Mouse (Mus musculus) layer of hippocampus, postnatal 14 days (tissue): Measurements from ENCODE around the gene Map4k4. TPM values are rescaled to one million over a fixed set of nuclear protein-coding genes. Genes with fewer than 3 reads are reported as not detected.

Source experiments
- DNase-seq, 2 experiments: peaks; one replicate each; pipeline ENCODE4 v3.0.0; 2021 to 2022; ENCODE audit warnings: low spot score in 2 of 2, mixed read lengths in 1 of 2
- total RNA-seq, 2 experiments: library from RNA; stranded (reverse); gene quantifications; 2 replicates each; pipeline ENCODE4 v1.2.3; 2021

The Map4k4 gene
- total RNA-seq, 2 experiments from 2014 or later: 230 to 243 TPM

DNA sequence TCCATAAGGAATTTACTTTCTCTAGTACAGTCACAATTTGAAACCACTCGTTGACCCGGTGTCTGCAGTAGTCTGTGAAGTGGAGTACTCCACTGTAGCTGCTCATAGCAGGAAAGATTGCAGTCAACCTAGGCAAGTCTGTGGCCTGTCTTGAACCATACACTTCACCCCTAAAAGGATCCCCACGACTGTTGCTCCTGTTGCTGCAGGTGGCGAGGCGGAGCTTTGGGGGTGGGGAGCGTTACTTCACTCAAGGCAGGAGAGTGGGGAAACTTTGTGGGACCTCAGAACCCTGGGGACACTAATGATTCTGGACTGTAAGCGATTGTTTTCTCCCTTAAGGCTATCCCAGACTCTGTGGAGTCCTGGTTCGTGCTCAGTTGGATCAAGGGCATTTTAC lies 34.2 kb downstream of the Map4k4 start:
- DNase-seq: no peak

DNA sequence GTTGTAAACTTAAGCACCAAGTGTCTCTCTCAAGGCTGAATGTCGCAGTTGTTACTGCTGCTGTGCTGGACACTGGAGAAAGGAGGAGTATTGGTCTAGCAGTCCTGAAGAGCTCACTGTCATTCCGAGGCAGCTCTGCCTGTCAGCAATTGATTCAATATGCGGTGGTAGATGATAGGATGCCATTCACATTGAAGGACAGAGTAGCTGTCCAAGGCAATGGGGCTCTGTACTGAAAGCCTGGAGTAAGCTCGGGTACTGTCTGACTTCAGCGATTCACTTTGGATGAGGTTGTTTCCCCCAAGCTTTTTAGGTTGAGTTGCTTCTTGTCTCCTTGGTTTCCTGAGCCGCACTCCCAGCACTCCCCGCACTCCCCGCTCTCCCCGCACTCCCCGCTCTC lies 34.9 kb downstream of the Map4k4 start:
- no peak for DNase-seq

DNA sequence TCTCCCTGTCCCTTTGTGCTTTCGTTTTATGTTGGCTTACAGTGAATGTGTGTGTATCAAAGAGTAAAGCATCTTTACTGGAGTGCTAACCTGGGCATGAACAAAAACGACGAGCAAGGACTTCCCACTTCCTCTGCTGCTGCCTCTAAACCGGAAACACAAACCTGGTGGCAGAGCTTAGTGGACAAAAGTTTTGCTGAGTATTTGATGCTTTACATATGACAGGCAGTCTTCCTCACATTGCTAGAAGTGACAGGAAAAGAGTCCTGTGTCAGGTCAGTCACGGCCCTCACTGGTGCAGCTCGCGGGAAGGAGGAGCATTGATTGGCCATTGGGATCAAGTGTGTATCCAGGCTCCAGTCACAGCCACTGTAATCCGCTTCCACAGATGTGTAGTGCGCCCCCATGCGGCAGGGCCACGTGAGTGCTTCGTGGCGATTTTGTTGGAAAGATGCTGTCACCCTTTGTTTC lies 35.7 kb downstream of the Map4k4 start:
- peak; percentile 82 to 84 for DNase-seq

DNA sequence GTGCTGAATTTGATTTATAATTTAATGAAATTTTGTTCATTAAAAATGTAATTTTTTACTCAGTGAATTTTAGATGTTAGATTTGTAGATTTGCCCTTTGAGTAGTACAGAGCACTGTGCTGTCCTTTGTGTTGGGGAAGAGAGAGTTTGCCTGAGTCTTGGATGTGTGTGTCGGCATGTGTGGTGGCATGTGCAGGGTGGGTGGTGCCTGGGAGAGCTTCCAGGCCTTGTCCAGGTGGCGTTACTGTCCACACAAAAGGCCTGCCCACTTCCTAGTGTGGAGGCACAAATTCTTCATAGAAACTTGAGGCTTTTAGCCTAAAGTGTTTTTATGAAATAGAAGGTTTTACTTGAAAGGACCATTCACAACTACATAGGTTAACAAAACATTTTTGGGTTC lies 36.2 kb downstream of the Map4k4 start:
- DNase-seq: no peak

DNA sequence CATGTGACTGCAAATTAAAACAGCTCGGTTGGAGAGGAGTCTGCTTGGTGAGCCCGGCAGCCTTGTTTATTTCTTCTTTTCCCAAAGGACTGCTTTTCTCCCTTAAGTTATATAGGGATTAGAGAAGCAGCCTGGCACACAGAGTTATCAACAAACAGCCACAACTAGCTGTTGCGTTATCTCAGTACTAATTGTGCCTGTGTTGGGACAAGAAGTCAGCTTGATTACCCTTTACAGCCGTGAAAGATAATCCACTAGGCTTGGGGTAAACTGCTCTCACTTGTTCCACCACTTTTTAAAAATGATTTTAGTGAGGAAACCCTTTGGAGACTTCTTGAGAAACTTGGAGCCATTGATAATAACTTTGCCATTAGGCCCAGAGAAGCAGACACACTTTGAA lies 36.9 kb downstream of the Map4k4 start:
- no peak for DNase-seq

DNA sequence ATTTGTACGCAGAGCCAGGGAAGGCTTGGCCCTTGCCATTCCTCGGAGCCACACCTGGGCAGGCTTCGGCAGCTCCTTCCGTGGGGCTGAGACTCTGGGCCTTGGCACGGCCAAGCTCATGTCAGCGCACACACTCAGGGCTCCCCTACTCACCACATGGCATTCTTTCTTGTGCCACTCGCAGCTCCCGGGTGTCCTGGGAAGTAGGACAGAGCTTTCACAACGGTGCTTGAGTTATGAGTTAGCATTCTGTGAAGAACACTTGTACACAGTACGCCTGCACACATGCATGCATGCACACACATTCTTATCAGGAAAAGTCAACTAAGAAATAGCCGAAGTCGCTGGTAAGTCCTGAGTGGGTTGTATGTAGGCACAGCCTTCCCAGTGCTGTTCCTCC lies 38.7 kb downstream of the Map4k4 start:
- DNase-seq: no peak

DNA sequence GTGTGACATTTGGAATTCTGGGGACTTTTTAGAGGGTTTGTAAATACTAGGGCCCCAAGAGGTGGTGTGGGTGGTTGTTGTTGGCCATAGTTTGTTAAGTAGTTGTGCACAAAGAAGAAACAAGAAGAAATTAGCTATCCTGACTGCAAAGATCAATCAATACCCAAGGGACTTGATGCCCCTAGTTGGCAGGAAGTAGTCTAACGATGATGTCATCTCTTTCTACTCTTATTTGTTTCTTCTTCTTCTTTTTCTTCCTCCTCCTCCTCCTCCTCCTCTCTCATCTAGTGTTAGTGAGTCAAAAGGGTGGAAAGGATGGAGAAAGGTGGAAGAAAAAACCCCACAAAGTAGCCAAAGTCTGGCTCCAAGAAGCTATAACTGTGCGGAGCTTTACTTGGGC lies 39.6 kb downstream of the Map4k4 start:
- no peak for DNase-seq

DNA sequence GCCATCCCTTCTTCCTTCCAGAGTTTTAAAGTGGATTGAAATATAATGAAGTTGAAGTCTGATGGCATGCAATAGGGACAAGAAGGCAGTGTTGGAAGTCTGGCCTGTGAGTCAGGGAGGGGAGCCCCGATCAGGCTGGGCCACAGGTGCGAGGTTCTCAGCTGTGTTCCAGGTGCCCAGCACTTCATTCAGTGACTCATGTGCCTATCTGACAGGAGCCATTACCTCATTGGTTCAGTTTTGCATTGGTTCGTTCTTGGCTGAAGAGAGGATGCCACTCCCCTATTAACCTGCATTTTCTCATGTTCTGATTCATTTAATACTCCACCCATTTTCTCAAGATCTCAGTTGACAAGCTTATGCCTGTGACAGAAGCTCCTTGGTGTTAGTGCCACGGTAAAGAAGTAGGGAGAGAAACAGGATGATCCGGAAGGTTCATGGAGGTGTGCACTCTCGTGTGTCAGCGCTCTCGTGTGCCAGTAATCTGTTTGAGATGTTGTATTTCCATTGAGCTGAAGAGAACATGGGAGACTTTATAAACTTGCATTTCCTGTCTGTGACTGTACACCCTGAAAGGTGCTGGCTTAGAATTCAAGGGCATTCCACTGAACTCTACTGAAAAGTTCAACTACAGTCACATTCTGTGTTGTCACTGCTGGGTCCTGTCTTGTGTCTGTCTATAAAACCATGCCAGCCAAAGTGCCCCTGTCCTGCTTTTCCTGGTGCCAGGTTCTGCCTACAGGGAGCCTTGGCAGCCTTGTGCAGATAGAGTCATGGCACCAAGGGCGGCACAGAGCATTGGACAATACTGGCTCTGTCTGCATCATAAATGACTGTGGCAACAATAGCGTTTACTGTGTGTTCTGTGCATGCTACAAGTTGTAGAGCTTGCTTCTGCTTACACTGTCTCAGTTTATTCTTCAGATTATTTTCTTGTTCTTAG lies 40.8 kb downstream of the Map4k4 start:
- no peak for DNase-seq

DNA sequence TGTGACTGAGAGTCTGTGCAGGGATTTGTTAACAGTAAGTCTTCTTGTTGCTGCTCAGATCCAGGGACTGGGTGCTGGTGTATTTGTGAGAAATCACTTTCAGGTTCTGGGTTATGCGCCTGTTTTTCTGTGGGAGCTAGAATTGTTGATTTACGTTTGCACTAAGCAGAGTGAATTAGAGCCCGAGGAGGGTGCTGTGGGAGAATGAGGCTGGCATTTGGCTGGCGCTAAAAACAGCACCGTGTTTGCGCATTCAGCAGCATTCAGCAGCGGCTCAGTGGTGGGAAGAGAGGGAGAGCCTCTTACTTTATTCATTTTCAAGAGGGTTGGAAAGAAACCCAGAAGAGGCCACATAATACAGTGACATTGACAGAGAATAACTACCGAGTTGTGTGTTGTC lies 42.2 kb downstream of the Map4k4 start:
- DNase-seq: peak; percentile 72 to 83

DNA sequence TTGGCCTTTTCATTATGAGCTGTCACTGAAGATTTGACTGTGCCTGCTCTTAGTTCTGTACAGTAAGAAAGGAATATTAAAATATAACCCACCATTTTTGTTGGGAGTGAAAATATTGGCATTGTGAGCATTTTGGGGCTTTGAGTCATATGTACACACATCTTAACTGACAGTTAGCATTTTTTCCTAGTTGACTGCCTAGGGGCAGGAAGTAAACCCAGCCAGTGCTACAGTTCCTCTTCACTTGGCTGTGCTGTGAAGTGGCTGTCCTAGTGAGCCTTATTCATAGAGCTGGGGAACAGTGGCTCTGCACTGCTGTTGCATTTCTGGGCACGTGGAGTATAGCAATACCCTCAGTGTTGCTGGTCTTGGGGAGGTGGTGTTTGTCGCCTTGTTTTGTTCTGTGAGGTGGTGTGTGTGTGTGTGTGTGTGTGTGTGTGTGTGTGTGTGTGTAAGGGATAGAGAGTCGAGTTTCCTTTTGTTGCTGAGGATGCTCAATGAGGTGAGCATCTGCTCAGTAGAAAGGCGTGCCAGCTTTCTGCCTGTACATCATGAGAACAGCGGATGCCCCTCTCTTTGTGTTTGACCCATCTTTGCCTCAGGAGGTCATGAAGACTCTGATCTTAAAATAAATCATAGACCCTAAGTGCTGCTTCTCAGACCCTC lies 43.7 kb downstream of the Map4k4 start:
- DNase-seq: no peak

DNA sequence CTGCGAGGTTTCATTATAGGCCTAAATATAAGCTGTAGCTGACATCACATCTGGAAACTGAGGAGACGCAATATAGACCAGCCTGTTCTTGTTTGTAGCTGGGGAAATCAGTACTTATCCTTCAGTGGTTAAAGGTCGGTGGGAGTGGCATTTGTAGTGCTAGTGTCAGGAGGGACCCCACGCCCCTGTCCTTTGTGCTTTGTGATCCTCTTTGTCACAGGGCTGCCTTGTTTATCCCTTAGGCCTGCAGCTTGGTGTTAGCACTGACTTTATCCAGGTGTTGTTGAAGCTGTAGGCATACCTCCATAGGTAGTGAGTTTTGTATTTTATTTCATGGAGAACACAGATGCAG lies 44.2 kb downstream of the Map4k4 start:
- no peak for DNase-seq

DNA sequence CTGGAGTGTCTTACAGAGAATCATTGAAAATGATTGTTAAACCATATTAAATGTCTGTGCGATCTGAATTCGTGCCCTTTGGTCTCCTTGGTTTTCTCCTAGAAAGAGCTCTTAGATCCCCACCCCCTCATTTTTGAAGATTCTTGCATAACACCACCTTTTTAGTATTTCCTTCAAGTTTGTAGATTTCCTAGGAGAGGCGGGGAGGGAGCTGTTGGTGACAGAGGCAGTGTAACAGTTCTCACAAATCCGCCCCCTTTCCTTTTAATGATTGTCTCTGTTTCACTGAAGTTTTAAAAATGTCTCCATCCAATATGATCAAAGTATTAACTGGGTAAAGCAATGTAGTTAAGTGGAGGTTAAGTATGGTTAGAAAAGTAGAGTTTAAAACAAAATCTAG lies 45.7 kb downstream of the Map4k4 start:
- DNase-seq: no peak

DNA sequence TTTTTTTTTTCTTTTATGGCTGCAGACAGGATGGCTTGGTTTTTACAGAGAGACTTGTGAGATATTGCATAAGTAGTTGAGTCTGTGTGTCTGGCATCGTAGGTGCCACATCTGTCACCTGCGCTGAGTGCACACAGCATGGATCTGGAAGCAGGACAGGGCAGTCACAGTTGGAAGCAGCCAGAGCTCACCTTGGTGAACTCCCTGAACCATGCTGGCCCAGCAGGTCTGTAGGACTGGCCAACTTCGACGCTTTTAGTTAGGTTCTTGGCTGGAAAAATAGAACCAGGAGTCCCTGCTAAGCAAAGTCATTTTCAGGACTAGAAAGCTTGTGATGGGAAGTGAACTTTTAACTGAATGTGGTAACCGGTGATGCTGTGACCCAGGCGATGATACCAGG lies 46.5 kb downstream of the Map4k4 start:
- no peak for DNase-seq

DNA sequence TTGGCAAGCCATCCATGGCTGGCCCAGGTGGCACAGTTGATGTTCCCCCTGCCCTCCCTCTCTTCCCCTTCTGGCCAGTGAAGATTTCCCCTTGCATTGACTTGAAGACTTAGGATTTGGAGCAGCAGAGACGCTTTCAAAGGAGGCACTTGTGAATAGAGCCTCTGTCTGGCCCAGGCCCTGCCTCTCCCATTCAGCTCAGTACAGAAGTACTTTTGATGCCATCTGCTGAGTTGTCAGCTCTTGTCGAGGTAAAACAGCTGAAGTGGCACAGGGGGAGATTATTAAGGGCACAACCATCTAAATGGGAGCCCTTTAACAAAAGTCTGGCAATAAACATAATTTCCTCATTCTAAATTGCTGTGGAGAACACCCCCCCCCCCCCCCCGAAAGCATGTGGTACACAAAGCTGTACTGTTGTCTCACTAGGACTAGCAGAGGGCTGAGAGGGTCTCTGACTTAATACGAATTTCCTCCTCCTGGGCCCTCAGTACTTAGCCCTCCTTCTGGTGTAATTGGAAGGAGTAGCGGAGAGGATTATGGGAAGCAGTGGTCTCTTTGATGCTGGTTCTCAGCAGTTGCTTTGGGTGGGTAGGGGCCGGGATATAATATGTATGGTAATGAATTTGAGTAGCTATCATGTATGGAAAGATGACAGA lies 47.1 kb downstream of the Map4k4 start:
- peak; percentile 63 to 78 for DNase-seq

DNA sequence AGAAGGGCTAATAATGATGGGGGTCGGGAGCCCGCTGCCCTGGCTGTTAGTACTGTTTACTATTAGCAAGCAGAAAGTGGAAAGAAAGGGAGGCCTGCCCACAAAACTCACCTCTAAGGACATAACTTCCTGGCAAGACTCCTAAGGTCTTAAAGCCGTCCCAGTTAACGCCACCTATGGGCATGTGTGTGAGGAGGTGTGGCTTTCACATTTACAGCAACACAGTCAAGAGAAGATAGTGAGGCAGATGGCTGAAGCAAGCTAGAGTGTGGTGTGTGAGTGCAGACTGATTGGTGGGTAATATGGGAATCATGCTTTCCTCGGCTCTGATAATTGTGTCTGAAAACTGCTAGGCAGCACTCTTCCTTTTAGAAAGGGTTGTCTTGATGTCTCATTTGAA lies 48.5 kb downstream of the Map4k4 start:
- DNase-seq: no peak

DNA sequence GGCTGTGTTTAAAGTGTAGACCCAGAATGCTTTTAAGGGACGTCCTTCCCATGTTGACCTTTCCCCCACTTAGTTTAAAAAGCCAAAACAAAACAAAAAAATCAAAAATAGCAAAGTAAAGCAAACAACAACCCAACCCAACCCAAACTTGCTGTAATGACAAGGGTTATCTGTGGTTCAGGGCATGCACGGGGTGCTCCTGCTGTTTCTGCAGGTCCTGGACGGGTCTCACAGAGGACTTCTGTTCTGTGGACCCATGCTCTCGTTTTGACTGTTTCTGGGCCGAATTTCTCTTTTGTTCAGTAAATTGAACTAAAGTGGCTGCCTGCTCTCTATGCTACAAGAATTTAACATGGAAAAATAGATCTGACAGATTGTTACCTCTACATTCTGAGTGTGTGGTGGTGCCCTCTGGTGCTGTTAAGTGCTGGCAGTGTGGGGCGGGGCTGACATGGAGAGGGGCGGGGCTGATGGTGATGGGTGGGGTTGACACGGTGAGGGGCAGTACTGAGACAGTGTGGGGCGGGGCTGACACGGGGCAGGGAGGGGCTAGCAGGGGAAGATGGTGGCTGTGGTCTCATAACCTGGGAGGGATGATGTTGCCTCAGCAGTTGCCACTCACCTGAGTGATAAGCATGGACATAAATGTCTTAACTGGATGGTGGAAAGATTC lies 49.2 kb downstream of the Map4k4 start:
- DNase-seq: no peak

DNA sequence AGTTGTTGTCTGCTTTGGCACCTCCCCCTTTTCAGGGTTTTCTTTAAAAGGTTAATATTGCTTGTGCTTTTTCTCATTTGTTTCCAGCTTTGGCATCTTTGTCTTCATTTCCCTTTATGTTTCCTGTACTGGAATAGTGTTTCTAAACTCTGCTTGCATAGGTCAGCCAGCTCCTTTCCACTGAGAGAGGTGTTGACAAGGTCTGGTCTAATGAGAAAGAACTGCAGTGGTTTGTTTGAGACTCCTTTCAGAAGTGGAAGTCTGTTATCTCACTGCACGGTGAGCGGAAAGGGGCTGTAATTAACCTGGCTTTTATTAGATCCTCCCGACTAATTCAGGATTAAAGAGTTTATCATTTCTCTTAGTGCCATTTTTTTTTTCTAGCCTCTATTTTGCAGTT lies 49.9 kb downstream of the Map4k4 start:
- no peak for DNase-seq

DNA sequence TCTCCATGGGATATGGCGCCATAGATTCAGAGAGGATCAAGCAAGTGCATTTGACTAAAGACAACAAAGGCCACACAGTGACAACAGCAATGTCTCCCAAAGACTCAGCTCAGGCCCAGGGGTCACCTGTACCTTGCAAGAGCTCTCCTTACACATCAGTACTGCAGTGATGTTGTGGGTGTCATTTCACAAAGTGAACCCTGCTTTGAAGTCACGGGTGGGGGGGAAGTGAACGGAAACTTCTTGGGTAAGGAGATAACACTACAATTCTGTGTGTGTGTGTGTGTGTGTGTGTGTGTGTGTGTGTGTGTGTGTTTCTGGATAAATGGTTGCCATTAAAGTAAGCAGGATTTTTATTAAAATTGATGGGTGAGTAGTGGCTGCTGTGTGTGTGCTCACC lies 53.9 kb downstream of the Map4k4 start:
- DNase-seq: no peak

DNA sequence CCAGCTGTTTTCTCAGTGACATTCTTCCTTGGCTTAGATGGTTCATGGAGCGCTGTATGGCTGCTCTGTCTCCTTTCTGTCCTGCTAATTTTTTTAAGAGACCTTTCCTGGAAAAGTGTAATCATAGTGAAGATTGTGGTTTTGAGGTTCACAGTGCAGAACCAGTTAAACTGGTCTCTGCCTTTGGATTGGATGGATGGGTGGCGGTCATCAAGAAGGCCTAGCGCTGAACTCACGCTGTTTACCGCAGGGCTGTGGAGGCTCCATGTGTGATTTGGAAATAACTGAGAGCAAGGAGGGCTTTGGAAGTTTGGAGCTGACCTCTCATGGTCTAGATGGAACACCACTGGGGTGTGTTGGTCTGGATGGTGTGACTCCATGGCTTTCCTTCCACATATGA lies 56.0 kb downstream of the Map4k4 start:
- DNase-seq: no peak

DNA sequence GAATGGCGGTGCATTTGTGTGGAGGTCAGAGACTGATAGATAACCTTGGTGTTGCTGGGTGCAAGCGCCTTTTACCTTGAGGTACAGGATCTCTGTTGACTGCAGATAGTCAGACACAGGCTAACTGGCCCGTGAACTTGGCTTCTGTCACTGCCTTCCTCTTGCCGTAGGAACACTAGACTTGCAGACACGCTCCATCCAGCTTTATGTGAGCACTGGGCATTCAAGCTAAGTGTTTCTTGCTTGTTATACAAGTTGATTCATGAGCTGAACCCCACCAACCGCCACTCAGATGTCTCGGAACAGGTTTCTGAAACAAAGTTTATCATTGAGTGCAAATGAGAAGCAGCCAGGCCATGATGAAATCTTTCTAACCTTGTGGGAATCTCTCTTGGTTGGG lies 57.3 kb downstream of the Map4k4 start:
- no peak for DNase-seq

DNA sequence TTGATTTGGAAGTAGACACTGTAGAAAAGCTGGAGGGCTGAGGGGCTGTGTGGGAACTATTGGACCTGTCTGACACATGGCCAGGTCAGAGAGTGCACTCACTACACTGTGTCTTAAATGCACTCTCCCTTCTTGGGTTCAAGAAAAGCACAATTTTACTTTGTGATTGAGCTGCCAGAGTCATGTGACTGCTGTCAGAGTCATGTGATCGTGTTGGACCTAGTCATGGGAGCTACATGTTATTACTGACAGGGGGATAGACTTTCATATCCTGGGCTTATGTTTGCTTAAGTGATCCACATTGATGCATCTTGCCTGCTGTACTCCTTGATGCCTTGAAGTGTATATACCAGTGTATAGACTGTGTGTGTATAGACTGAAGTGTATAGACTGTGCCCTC lies 59.9 kb downstream of the Map4k4 start:
- DNase-seq: no peak

DNA sequence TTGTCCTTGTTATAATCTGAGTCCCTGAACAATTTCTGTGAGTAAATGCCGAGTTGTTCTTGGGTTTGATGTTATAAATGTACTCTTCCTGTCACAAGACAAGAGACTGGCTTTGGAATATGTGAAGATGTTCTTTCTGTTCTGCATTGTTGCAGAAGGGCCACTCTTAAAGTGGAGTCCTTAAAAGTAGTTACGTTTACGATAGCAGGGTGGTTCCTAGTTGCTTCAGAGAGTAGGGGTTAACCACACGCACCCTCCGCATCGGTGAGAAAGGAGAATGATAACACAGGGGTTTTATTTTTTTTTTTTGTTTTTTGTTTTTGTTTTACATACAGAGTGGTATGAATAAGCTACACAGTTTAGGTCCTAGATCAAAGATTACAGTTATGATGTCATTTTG lies 60.4 kb downstream of the Map4k4 start:
- DNase-seq: no peak
